In genomic region chr13:77048461-77048860, GRCm38 (mm10) we compare ENCODE assay signal across 15 mouse cellular contexts.
A peak's percentile ranks its signal among the peaks of the same experiment; 100 is the strongest.
DNase-seq lines count a peak whose midpoint lies in the region; ATAC-seq and TF ChIP-seq lines count a peak whose summit lies in the region.
"Had no signal": no experiment of that assay in that cellular context is flagged by ENCODE, and none has a peak within 500 bp of the region (broad histone marks: within the 10 kb centered on the region; RNA-seq: fewer than 3 reads in every experiment).

No protein-coding gene starts in this region.

- no peak overlapping the region for H3K27ac ChIP-seq in embryonic facial prominence, embryonic 14.5 days (replicated peaks; ENCODE audit: low read depth, low read length)
- no peak overlapping the region for H3K27ac ChIP-seq in embryonic facial prominence, embryonic 10.5 days (replicated peaks)
- H3K27ac ChIP-seq in limb, embryonic 14.5 days (replicated peaks; ENCODE audit: low read depth, low read length) = no peak overlapping the region
- no peak overlapping the region for H3K27ac ChIP-seq in limb, embryonic 10.5 days
- H3K27ac ChIP-seq: hindbrain, embryonic 12.5 days; macrophage had no signal

- peak; percentile 41 for DNase-seq in embryonic facial prominence, embryonic 14.5 days (ENCODE audit: low spot score)
- no peak for DNase-seq in embryonic facial prominence, embryonic 10.5 days (ENCODE audit: low spot score)
- DNase-seq in limb, embryonic 14.5 days (ENCODE audit: low spot score) = peak; percentile 48
- no peak for DNase-seq in limb, embryonic 10.5 days (ENCODE audit: low spot score)
- DNase-seq in cerebellum, postnatal 10 days = peak; percentile 51 to 66
- DNase-seq in left cerebral cortex, postnatal 4 days = peak; percentile 20
- no peak for DNase-seq in spleen, postnatal 4 days (ENCODE audit: low spot score in 2 of 2)
- DNase-seq in spleen, adult 18-20 months = no peak
- DNase-seq: heart, adult 18-20 months; kidney, postnatal 4 days; retina, postnatal 1 day; thymus, adult 18-20 months had no signal

- H3K4me2 ChIP-seq in embryonic facial prominence, embryonic 14.5 days (ENCODE audit: low read depth, low read length) = no peak overlapping the region
- H3K4me2 ChIP-seq in limb, embryonic 14.5 days (replicated peaks; ENCODE audit: low read depth, low read length, severe bottlenecking) = no peak overlapping the region
- H3K4me2 ChIP-seq: hindbrain, embryonic 12.5 days; liver, embryonic 11.5 days had no signal

- ATAC-seq in embryonic facial prominence, embryonic 14.5 days (ENCODE audit: low read depth) = no peak
- no peak for ATAC-seq in limb, embryonic 14.5 days (ENCODE audit: low FRiP score, low read depth)

- TF ChIP-seq POLR2A in limb, embryonic 14.5 days (IDR thresholded peaks at IDR 0.05; ENCODE audit: borderline replicate concordance, extremely low read depth, insufficient read depth, insufficient read length) = no peak

- H3K36me3 ChIP-seq in embryonic facial prominence, embryonic 14.5 days (ENCODE audit: control insufficient read depth, insufficient read depth, low read length) = peaks cover 5% of the 10 kb centered on the region; the same call in 1 of the 2 replicates
- H3K36me3 ChIP-seq in embryonic facial prominence, embryonic 10.5 days (replicated peaks) = peaks cover 30% of the 10 kb centered on the region
- no peaks in the 10 kb centered on the region; the same call in 1 of the 2 replicates for H3K36me3 ChIP-seq in limb, embryonic 14.5 days (ENCODE audit: control insufficient read depth, insufficient read depth, low read length)
- H3K36me3 ChIP-seq in limb, embryonic 10.5 days = peaks cover 15% of the 10 kb centered on the region
- H3K36me3 ChIP-seq: hindbrain, embryonic 12.5 days had no signal

- no peaks in the 10 kb centered on the region for H3K9me3 ChIP-seq in embryonic facial prominence, embryonic 14.5 days (ENCODE audit: control insufficient read depth, low read length)
- no peaks in the 10 kb centered on the region for H3K9me3 ChIP-seq in embryonic facial prominence, embryonic 10.5 days
- H3K9me3 ChIP-seq in limb, embryonic 14.5 days (ENCODE audit: control insufficient read depth, low read length) = no peaks in the 10 kb centered on the region
- H3K9me3 ChIP-seq in limb, embryonic 10.5 days (replicated peaks) = no peaks in the 10 kb centered on the region
- H3K9me3 ChIP-seq: hindbrain, embryonic 12.5 days had no signal

- WGBS in embryonic facial prominence, embryonic 14.5 days = 82% methylated on average over 1 of the region's 1 CpGs
- 91% methylated on average over 1 of the region's 1 CpGs for WGBS in embryonic facial prominence, embryonic 10.5 days
- 80% methylated on average over 1 of the region's 1 CpGs for WGBS in limb, embryonic 14.5 days
- WGBS in limb, embryonic 10.5 days = 96% methylated on average over 1 of the region's 1 CpGs

- H3K4me1 ChIP-seq in embryonic facial prominence, embryonic 14.5 days (ENCODE audit: control insufficient read depth, insufficient read depth, low read length) = no peaks in the 10 kb centered on the region
- H3K4me1 ChIP-seq in embryonic facial prominence, embryonic 10.5 days = no peaks in the 10 kb centered on the region
- H3K4me1 ChIP-seq in limb, embryonic 14.5 days (ENCODE audit: control insufficient read depth, insufficient read depth, low read length) = no peaks in the 10 kb centered on the region
- H3K4me1 ChIP-seq in limb, embryonic 10.5 days = peaks cover 4% of the 10 kb centered on the region; the same call in 1 of the 2 replicates

- H3K4me3 ChIP-seq in embryonic facial prominence, embryonic 14.5 days (ENCODE audit: low read depth, low read length) = no peak overlapping the region
- H3K4me3 ChIP-seq in embryonic facial prominence, embryonic 10.5 days = no peak overlapping the region
- H3K4me3 ChIP-seq in limb, embryonic 14.5 days (replicated peaks; ENCODE audit: low read length) = no peak overlapping the region
- no peak overlapping the region for H3K4me3 ChIP-seq in limb, embryonic 10.5 days
- H3K4me3 ChIP-seq: hindbrain, embryonic 12.5 days had no signal

- H3K9ac ChIP-seq in embryonic facial prominence, embryonic 14.5 days (ENCODE audit: low read depth, low read length) = no peak overlapping the region
- no peak overlapping the region for H3K9ac ChIP-seq in limb, embryonic 14.5 days (ENCODE audit: low read depth, low read length, severe bottlenecking)
- H3K9ac ChIP-seq: hindbrain, embryonic 12.5 days had no signal

- intact Hi-C loops in left cerebral cortex, postnatal 4 days (cut with DNase I) = loop anchor here (5.0 to 10.0 kb wide), 3 partner anchors 204 to 1144 kb away; no protein-coding TSS in a partner anchor

- no peaks in the 10 kb centered on the region for H3K27me3 ChIP-seq in embryonic facial prominence, embryonic 14.5 days (replicated peaks; ENCODE audit: control insufficient read depth, insufficient read depth, low read length)
- H3K27me3 ChIP-seq in embryonic facial prominence, embryonic 10.5 days (replicated peaks; ENCODE audit: low read depth, poor library complexity, severe bottlenecking) = no peaks in the 10 kb centered on the region
- H3K27me3 ChIP-seq in limb, embryonic 14.5 days (ENCODE audit: control insufficient read depth, insufficient read depth, low read length) = no peaks in the 10 kb centered on the region
- H3K27me3 ChIP-seq in limb, embryonic 10.5 days (ENCODE audit: low read depth, poor library complexity, severe bottlenecking) = no peaks in the 10 kb centered on the region
- H3K27me3 ChIP-seq: hindbrain, embryonic 12.5 days had no signal

Comparison
In these comparisons a context has a peak if more than half of its experiments do, and no peak if none do; other contexts are left out.
1. DNase-seq: peak in embryonic facial prominence, embryonic 14.5 days (single experiment), limb, embryonic 14.5 days (single experiment), cerebellum, postnatal 10 days (2 of 2) and left cerebral cortex, postnatal 4 days (single experiment); none in embryonic facial prominence, embryonic 10.5 days (single experiment), limb, embryonic 10.5 days (single experiment), spleen, postnatal 4 days (0 of 2) and spleen, adult 18-20 months (0 of 2).